Mouse (Mus musculus): ENCODE data around the gene Plaa. TPM values are rescaled to one million over a fixed set of nuclear protein-coding genes. Genes with fewer than 3 reads are reported as not detected.

The Plaa gene
- total RNA-seq, 2 experiments from 2014 or later: 40.6 to 42.5 TPM

GRCm38 (mm10) chr4:94544321-94544720 lies 58.7 kb downstream of the Plaa start:
- Histone ChIP-seq H3K27ac (no peak overlapping the region), H3K4me3 (no peak overlapping the region)
- no peak for DNase-seq (ENCODE audit: extremely low spot score in 1 of 2, low spot score in 2 of 2)
- TF ChIP-seq CTCF (IDR thresholded peaks at IDR 0.05): no peak
- intact Hi-C loops (cut with DNase I): no loop called here

DNA sequence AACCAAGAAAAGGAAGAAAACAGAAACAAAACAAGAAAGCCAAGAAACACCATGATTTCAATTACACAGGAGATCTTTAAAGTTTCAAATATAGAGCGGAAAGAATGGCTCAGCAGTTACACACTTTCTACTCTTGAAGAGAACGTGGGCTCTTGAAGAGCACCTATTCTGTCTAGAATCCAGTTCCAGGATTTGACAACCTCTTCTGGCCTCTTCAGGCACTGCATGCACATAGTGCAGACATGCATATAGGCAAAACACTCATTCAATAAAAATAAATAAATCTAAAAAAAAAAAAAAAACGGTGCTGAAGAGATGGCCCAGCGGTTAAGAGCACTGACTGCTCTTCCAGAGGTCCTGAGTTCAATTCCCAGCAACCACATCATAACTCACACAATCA lies 60.0 kb downstream of the Plaa start:
- DNase-seq (ENCODE audit: extremely low spot score in 1 of 2, low spot score in 2 of 2): no peak
- no peak overlapping the region for H3K4me3 ChIP-seq
- H3K27ac ChIP-seq: no peak overlapping the region
- intact Hi-C loops (cut with DNase I): no loop called here
- TF ChIP-seq CTCF (IDR thresholded peaks at IDR 0.05): peak; percentile 2; the same call in 1 of the 2 replicates

DNA sequence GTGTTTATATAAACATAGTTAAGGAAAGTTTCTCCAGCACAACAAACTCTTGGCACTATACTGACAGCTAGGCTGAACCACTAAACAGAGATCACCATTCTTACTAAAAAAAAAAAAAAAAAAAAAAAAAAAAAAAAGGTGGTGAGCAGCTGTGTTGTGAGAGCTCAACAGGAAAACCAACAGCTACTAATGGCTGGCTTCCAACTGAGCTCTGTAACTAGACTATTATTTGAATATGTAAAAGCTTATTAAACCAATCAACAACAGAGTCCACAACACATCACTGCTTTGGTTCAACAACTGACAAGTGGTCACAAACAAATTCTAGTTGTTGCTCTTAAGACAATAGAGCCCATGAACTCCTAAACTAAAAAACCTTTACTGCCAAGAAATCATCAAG lies 69.8 kb downstream of the Plaa start:
- no peak for DNase-seq (ENCODE audit: extremely low spot score in 1 of 2, low spot score in 2 of 2)
- no peak overlapping the region for H3K4me3 ChIP-seq
- TF ChIP-seq CTCF (IDR thresholded peaks at IDR 0.05): no peak
- no peak overlapping the region for H3K27ac ChIP-seq
- intact Hi-C loops (cut with DNase I): no loop called here

DNA sequence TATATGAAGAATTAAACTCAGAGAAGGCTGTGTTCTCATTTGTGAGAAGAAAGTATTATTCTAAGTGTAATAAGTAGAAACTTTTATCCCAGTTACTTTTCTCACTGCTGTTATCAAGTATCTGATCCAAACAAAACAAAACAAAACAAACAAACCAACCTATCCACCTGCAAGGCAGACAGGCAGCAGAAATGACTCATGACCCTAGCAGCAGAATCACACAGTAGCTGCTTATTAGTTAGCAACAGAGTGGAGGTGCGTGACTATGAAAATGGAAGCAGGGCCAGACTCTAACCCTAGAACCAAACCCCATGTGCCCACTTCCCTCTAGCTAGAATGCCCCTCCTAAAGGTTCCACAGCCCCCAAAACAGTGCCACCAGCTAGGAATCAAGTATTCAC lies 73.6 kb downstream of the Plaa start:
- intact Hi-C loops (cut with DNase I): loop anchor here (10.0 kb wide), 1 partner anchor 415 kb away; no protein-coding TSS in a partner anchor
- no peak for TF ChIP-seq CTCF (IDR thresholded peaks at IDR 0.05)

DNA sequence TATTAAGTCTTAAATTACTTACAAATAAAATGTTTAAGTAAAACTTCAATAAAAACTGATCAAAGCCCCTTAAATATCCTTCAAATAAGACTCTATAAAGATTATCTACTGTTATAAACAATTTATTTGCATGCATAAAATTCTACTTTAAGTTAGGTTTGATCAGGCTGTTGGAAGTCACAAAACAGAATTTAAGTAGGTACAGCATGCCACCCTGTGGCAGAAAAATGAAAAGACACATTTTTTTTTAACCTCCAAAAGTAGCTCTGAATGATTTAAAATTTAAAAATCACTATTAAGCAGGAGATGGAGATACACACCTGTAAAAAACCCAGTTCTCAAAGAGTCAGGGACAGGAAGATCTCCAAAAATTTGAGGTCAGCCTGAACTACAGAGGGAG lies 79.7 kb downstream of the Plaa start:
- intact Hi-C loops (cut with DNase I): loop anchor here (5.0 to 10.0 kb wide), 2 partner anchors 409 to 1166 kb away; no protein-coding TSS in a partner anchor
- TF ChIP-seq CTCF (IDR thresholded peaks at IDR 0.05): peak; percentile 60
- no peak for DNase-seq (ENCODE audit: extremely low spot score in 1 of 2, low spot score in 2 of 2)
- Histone ChIP-seq H3K27ac (no peak overlapping the region), H3K4me3 (no peak overlapping the region)

More for the DNA sequence above, 73.6 kb downstream of the Plaa start:
- Histone ChIP-seq H3K27ac (no peak overlapping the region), H3K4me3 (no peak overlapping the region)
- no peak for DNase-seq (ENCODE audit: extremely low spot score in 1 of 2, low spot score in 2 of 2)

DNA sequence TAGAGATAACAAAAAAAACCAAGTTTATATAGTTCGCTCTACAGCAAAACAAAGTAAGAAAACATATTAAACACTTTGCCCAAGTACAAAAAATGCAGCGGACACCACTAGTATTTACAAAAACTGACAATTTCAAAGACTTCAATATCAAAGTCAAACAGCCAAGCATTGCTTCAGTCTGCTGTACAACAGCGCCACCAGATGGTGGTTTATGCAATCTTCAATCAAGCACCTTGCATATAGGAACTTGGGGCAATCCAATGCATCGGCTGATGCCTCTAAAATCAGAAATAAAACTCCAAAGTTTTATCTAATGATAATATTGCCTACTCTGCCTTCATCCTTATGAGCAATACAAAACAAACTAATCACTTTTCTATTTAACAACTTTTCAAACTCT lies 85.4 kb downstream of the Plaa start:
- peak; percentile 44 to 63 for DNase-seq (ENCODE audit: extremely low spot score in 1 of 2, low spot score in 2 of 2)
- no peak overlapping the region for H3K4me3 ChIP-seq
- intact Hi-C loops (cut with DNase I): loop anchor here (5.0 kb wide), 1 partner anchor 510 kb away; no protein-coding TSS in a partner anchor
- H3K27ac ChIP-seq: no peak overlapping the region
- peak; percentile 76 for TF ChIP-seq CTCF (IDR thresholded peaks at IDR 0.05)

Other genes starting within 250 kb of the Plaa start
- not detected for gene Gm10306, start 46.7 kb downstream of the Plaa start, total RNA-seq (2021)
- gene Caap1, start 46.4 kb downstream of the Plaa start, total RNA-seq (2021): 10 to 100 TPM in 1 of 2 experiments, 1 to 10 TPM in 1; 9.8 to 11.5 TPM
- gene Ift74, start 11.2 kb upstream of the Plaa start, total RNA-seq (2021): 10 to 100 TPM; 24.3 to 26.6 TPM
- not detected for gene Lrrc19, start 46.9 kb upstream of the Plaa start, total RNA-seq (2021)
- gene Tek, start 136.0 kb upstream of the Plaa start, total RNA-seq (2021): 10 to 100 TPM in 1 of 2 experiments, 1 to 10 TPM in 1; 9.1 to 12.1 TPM